Mouse (Mus musculus): ENCODE results near the gene Rras. TPM values are rescaled to one million over a fixed set of nuclear protein-coding genes. Genes with fewer than 3 reads are reported as not detected.

The Rras gene
- polyA plus RNA-seq, 2 experiments: 15.4 to 16.3 TPM

GRCm38 (mm10) chr7:45067190-45067999 lies 49.6 kb downstream of the Rras start:
- Histone ChIP-seq H3K27me3 (ENCODE audit: control insufficient read depth, insufficient read depth, low read length) (no peaks in the 10 kb centered on the region), H3K4me1 (replicated peaks; ENCODE audit: control insufficient read depth in 2 of 2, insufficient read depth in 2 of 2, low read length in 1 of 2) (peaks cover 5 to 6% of the 10 kb centered on the region in 2 experiments; a peak in 2 of 4 replicates), H3K36me3 (replicated peaks; ENCODE audit: control insufficient read depth, insufficient read depth, low read depth) (no peaks in the 10 kb centered on the region), H3K4me2 (ENCODE audit: low read depth) (no peak overlapping the region), H3K27ac (no peak overlapping the region), H3K9me3 (ENCODE audit: control insufficient read depth, low read length) (no peaks in the 10 kb centered on the region), H3K4me3 (ENCODE audit: insufficient read depth in 1 of 2, low read depth in 2 of 2, low read length in 2 of 2) (no peak overlapping the region), H3K9ac (replicated peaks) (no peak overlapping the region)
- DNase-seq (ENCODE audit: low read depth in 3 of 3, low spot score in 3 of 3): no peak
- 33% methylated on average over 4 of the region's 4 CpGs for WGBS (ENCODE audit: insufficient replicate concordance)
- no peak for TF ChIP-seq CTCF (IDR thresholded peaks at IDR 0.05; ENCODE audit: low read depth)
- TF ChIP-seq EP300 (IDR thresholded peaks at IDR 0.05; ENCODE audit: low read depth): no peak
- ATAC-seq (ENCODE audit: insufficient read depth): 0 out of 2 replicates have a peak, but pooled peaks have one; percentile 4

DNA sequence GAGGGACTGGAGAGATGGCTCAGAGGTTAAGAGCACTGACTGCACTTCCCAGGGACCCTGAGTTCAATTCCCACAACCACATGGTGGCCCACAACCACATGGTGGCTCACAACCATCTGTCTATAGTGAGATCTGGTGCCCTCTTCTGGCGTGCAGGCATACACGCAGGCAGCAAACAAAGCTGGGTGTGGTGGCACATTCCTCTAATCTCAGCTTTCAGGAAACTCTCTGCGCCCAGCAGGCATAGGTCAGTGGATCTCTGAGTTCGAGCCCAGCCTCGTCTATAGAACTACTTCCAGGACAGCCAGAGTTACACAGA lies 50.2 kb downstream of the Rras start:
- Histone ChIP-seq H3K9me3 (ENCODE audit: control insufficient read depth, low read length) (no peaks in the 10 kb centered on the region), H3K4me2 (ENCODE audit: low read depth) (no peak overlapping the region), H3K4me3 (ENCODE audit: insufficient read depth in 1 of 2, low read depth in 2 of 2, low read length in 2 of 2) (no peak overlapping the region), H3K9ac (replicated peaks) (no peak overlapping the region), H3K27me3 (ENCODE audit: control insufficient read depth, insufficient read depth, low read length) (no peaks in the 10 kb centered on the region), H3K36me3 (replicated peaks; ENCODE audit: control insufficient read depth, insufficient read depth, low read depth) (no peaks in the 10 kb centered on the region), H3K27ac (no peak overlapping the region), H3K4me1 (replicated peaks; ENCODE audit: control insufficient read depth in 2 of 2, insufficient read depth in 2 of 2, low read length in 1 of 2) (peaks cover 6 to 7% of the 10 kb centered on the region in 2 experiments; a peak in 2 of 4 replicates)
- WGBS (ENCODE audit: insufficient replicate concordance): 10% methylated on average over 5 of the region's 5 CpGs
- no peak for TF ChIP-seq EP300 (IDR thresholded peaks at IDR 0.05; ENCODE audit: low read depth)
- TF ChIP-seq CTCF (IDR thresholded peaks at IDR 0.05; ENCODE audit: low read depth): peak; percentile 93
- peak; percentile 46 for ATAC-seq (ENCODE audit: insufficient read depth)
- peak in 1 of 3 experiments; percentile 46 for DNase-seq (ENCODE audit: low read depth in 3 of 3, low spot score in 3 of 3)

GRCm38 (mm10) chr7:45069671-45070070 lies 51.9 kb downstream of the Rras start:
- H3K4me2 ChIP-seq (ENCODE audit: low read depth): no peak overlapping the region
- H3K9me3 ChIP-seq (ENCODE audit: control insufficient read depth, low read length): no peaks in the 10 kb centered on the region
- H3K9ac ChIP-seq (replicated peaks): no peak overlapping the region
- H3K27me3 ChIP-seq (ENCODE audit: control insufficient read depth, insufficient read depth, low read length): no peaks in the 10 kb centered on the region
- H3K4me1 ChIP-seq (replicated peaks; ENCODE audit: control insufficient read depth in 2 of 2, insufficient read depth in 2 of 2, low read length in 1 of 2): 0 out of 4 replicates have a peak, but pooled peaks cover 0 to 4% of the 10 kb centered on the region in 2 experiments
- H3K27ac ChIP-seq: no peak overlapping the region
- no peak overlapping the region for H3K4me3 ChIP-seq (ENCODE audit: insufficient read depth in 1 of 2, low read depth in 2 of 2, low read length in 2 of 2)
- no peaks in the 10 kb centered on the region for H3K36me3 ChIP-seq (replicated peaks; ENCODE audit: control insufficient read depth, insufficient read depth, low read depth)
- ATAC-seq (ENCODE audit: insufficient read depth) (no peak), DNase-seq (ENCODE audit: low read depth in 3 of 3, low spot score in 3 of 3) (no peak)
- TF ChIP-seq EP300 (IDR thresholded peaks at IDR 0.05; ENCODE audit: low read depth) (no peak), CTCF (IDR thresholded peaks at IDR 0.05; ENCODE audit: low read depth) (no peak)
- WGBS (ENCODE audit: insufficient replicate concordance): 52% methylated on average over 2 of the region's 2 CpGs

Small RNAs within 50 kb of the gene (microRNA-seq; reads per million reads assigned to microRNA genes)
- gene Mir7054: not detected

Other genes starting within 250 kb of the Rras start
Only the 30 nearest of the 35 such genes appear.
- gene Akt1s1, start 169.0 kb upstream of the Rras start, polyA plus RNA-seq (2012; rRNA removed): 25.8 and 36.4 TPM in 2 replicates
- gene Akt1s1, start 169.0 kb upstream of the Rras start, polyA plus RNA-seq (2014; fragmentation: Nextera tagmentation; extraction: Ambion mirVana): 10.0 and 10.6 TPM in 2 replicates
- 12.9 and 16.2 TPM in 2 replicates for gene Tbc1d17, start 168.9 kb upstream of the Rras start, polyA plus RNA-seq (2012; rRNA removed)
- gene Tbc1d17, start 168.9 kb upstream of the Rras start, polyA plus RNA-seq (2014; fragmentation: Nextera tagmentation; extraction: Ambion mirVana): 18.3 and 20.2 TPM in 2 replicates
- gene Pnkp, start 160.8 kb upstream of the Rras start, polyA plus RNA-seq (2012; rRNA removed): 12.7 and 14.3 TPM in 2 replicates
- 15.6 and 17.0 TPM in 2 replicates for gene Pnkp, start 160.8 kb upstream of the Rras start, polyA plus RNA-seq (2014; fragmentation: Nextera tagmentation; extraction: Ambion mirVana)
- gene Ptov1, start 148.2 kb upstream of the Rras start, polyA plus RNA-seq (2012; rRNA removed): 47.3 and 54.1 TPM in 2 replicates
- gene Ptov1, start 148.2 kb upstream of the Rras start, polyA plus RNA-seq (2014; fragmentation: Nextera tagmentation; extraction: Ambion mirVana): 35.0 and 42.1 TPM in 2 replicates
- gene Med25, start 125.2 kb upstream of the Rras start, polyA plus RNA-seq (2012; rRNA removed): 29.3 and 35.1 TPM in 2 replicates
- 24.2 and 27.1 TPM in 2 replicates for gene Med25, start 125.2 kb upstream of the Rras start, polyA plus RNA-seq (2014; fragmentation: Nextera tagmentation; extraction: Ambion mirVana)
- gene Fuz, start 121.9 kb upstream of the Rras start, polyA plus RNA-seq (2012; rRNA removed): 5.9 and 6.5 TPM in 2 replicates
- gene Fuz, start 121.9 kb upstream of the Rras start, polyA plus RNA-seq (2014; fragmentation: Nextera tagmentation; extraction: Ambion mirVana): 5.0 and 5.5 TPM in 2 replicates
- gene Ap2a1, start 88.5 kb upstream of the Rras start, polyA plus RNA-seq (2012; rRNA removed): 62.2 and 67.6 TPM in 2 replicates
- 69.6 and 74.2 TPM in 2 replicates for gene Ap2a1, start 88.5 kb upstream of the Rras start, polyA plus RNA-seq (2014; fragmentation: Nextera tagmentation; extraction: Ambion mirVana)
- gene Tsks, start 74.8 kb upstream of the Rras start, polyA plus RNA-seq (2012; rRNA removed): 0.07 and 0.22 TPM in 2 replicates
- gene Tsks, start 74.8 kb upstream of the Rras start, polyA plus RNA-seq (2014; fragmentation: Nextera tagmentation; extraction: Ambion mirVana): 0.05 TPM in 1 of 2 replicates, not detected in the other
- gene Cpt1c, start 43.1 kb upstream of the Rras start, polyA plus RNA-seq (2012; rRNA removed): 2.5 and 3.0 TPM in 2 replicates
- gene Cpt1c, start 43.1 kb upstream of the Rras start, polyA plus RNA-seq (2014; fragmentation: Nextera tagmentation; extraction: Ambion mirVana): 0.80 and 1.3 TPM in 2 replicates
- 168 and 174 TPM in 2 replicates for gene Prmt1, start 31.4 kb upstream of the Rras start, polyA plus RNA-seq (2012; rRNA removed)
- gene Prmt1, start 31.4 kb upstream of the Rras start, polyA plus RNA-seq (2014; fragmentation: Nextera tagmentation; extraction: Ambion mirVana): 50.4 and 51.2 TPM in 2 replicates
- 40.3 and 41.0 TPM in 2 replicates for gene Irf3, start 20.3 kb upstream of the Rras start, polyA plus RNA-seq (2012; rRNA removed)
- gene Irf3, start 20.3 kb upstream of the Rras start, polyA plus RNA-seq (2014; fragmentation: Nextera tagmentation; extraction: Ambion mirVana): 28.0 and 32.1 TPM in 2 replicates
- 11.4 and 14.4 TPM in 2 replicates for gene Bcl2l12, start 19.2 kb upstream of the Rras start, polyA plus RNA-seq (2012; rRNA removed)
- gene Bcl2l12, start 19.2 kb upstream of the Rras start, polyA plus RNA-seq (2014; fragmentation: Nextera tagmentation; extraction: Ambion mirVana): 11.7 and 11.9 TPM in 2 replicates
- 16.2 and 16.9 TPM in 2 replicates for gene Scaf1, start 1.6 kb upstream of the Rras start, polyA plus RNA-seq (2012; rRNA removed)
- 11.0 and 14.5 TPM in 2 replicates for gene Scaf1, start 1.6 kb upstream of the Rras start, polyA plus RNA-seq (2014; fragmentation: Nextera tagmentation; extraction: Ambion mirVana)
- gene Prr12, start 34.9 kb downstream of the Rras start, polyA plus RNA-seq (2012; rRNA removed): 1.8 and 2.6 TPM in 2 replicates
- 1.9 and 2.2 TPM in 2 replicates for gene Prr12, start 34.9 kb downstream of the Rras start, polyA plus RNA-seq (2014; fragmentation: Nextera tagmentation; extraction: Ambion mirVana)
- gene Nosip, start 44.5 kb downstream of the Rras start, polyA plus RNA-seq (2012; rRNA removed): 24.5 and 26.4 TPM in 2 replicates
- gene Nosip, start 44.5 kb downstream of the Rras start, polyA plus RNA-seq (2014; fragmentation: Nextera tagmentation; extraction: Ambion mirVana): 23.1 and 27.4 TPM in 2 replicates
- gene Prrg2, start 44.7 kb downstream of the Rras start, polyA plus RNA-seq (2012; rRNA removed): 8.5 and 10.1 TPM in 2 replicates
- gene Prrg2, start 44.7 kb downstream of the Rras start, polyA plus RNA-seq (2014; fragmentation: Nextera tagmentation; extraction: Ambion mirVana): 6.2 and 7.3 TPM in 2 replicates
- 20.1 and 20.6 TPM in 2 replicates for gene Rcn3, start 74.3 kb downstream of the Rras start, polyA plus RNA-seq (2012; rRNA removed)
- 19.2 and 21.5 TPM in 2 replicates for gene Rcn3, start 74.3 kb downstream of the Rras start, polyA plus RNA-seq (2014; fragmentation: Nextera tagmentation; extraction: Ambion mirVana)
- 14.9 and 16.3 TPM in 2 replicates for gene Fcgrt, start 85.9 kb downstream of the Rras start, polyA plus RNA-seq (2012; rRNA removed)
- 35.5 and 35.6 TPM in 2 replicates for gene Fcgrt, start 85.9 kb downstream of the Rras start, polyA plus RNA-seq (2014; fragmentation: Nextera tagmentation; extraction: Ambion mirVana)
- gene Rps11, start 106.5 kb downstream of the Rras start, polyA plus RNA-seq (2012; rRNA removed): 309 and 366 TPM in 2 replicates
- 989 and 1,016 TPM in 2 replicates for gene Rps11, start 106.5 kb downstream of the Rras start, polyA plus RNA-seq (2014; fragmentation: Nextera tagmentation; extraction: Ambion mirVana)
- gene Rpl13a, start 110.8 kb downstream of the Rras start, polyA plus RNA-seq (2012; rRNA removed): 534 and 909 TPM in 2 replicates
- gene Rpl13a, start 110.8 kb downstream of the Rras start, polyA plus RNA-seq (2014; fragmentation: Nextera tagmentation; extraction: Ambion mirVana): 992 and 1,027 TPM in 2 replicates
- gene Gm45713, start 118.3 kb downstream of the Rras start, polyA plus RNA-seq (2012; rRNA removed): 0.03 TPM in 1 of 2 replicates, not detected in the other
- gene Gm45713, start 118.3 kb downstream of the Rras start, polyA plus RNA-seq (2014; fragmentation: Nextera tagmentation; extraction: Ambion mirVana): 0.15 and 0.63 TPM in 2 replicates
- gene Flt3l, start 118.5 kb downstream of the Rras start, polyA plus RNA-seq (2012; rRNA removed): 12.1 and 13.4 TPM in 2 replicates
- gene Flt3l, start 118.5 kb downstream of the Rras start, polyA plus RNA-seq (2014; fragmentation: Nextera tagmentation; extraction: Ambion mirVana): 3.9 and 5.5 TPM in 2 replicates
- gene Pih1d1, start 136.3 kb downstream of the Rras start, polyA plus RNA-seq (2012; rRNA removed): 38.3 and 43.3 TPM in 2 replicates
- 44.3 and 45.8 TPM in 2 replicates for gene Pih1d1, start 136.3 kb downstream of the Rras start, polyA plus RNA-seq (2014; fragmentation: Nextera tagmentation; extraction: Ambion mirVana)
- gene Aldh16a1, start 136.6 kb downstream of the Rras start, polyA plus RNA-seq (2012; rRNA removed): 17.9 and 19.8 TPM in 2 replicates
- gene Aldh16a1, start 136.6 kb downstream of the Rras start, polyA plus RNA-seq (2014; fragmentation: Nextera tagmentation; extraction: Ambion mirVana): 20.9 and 23.1 TPM in 2 replicates
- gene Slc17a7, start 146.0 kb downstream of the Rras start, polyA plus RNA-seq (2012; rRNA removed): 0.01 TPM in 2 replicates
- not detected in 2 replicates for gene Slc17a7, start 146.0 kb downstream of the Rras start, polyA plus RNA-seq (2014; fragmentation: Nextera tagmentation; extraction: Ambion mirVana)
- gene Gfy, start 161.6 kb downstream of the Rras start, polyA plus RNA-seq (2012; rRNA removed): 0.02 TPM in 1 of 2 replicates, not detected in the other
- not detected in 2 replicates for gene Gfy, start 161.6 kb downstream of the Rras start, polyA plus RNA-seq (2014; fragmentation: Nextera tagmentation; extraction: Ambion mirVana)
- gene Pth2, start 163.0 kb downstream of the Rras start, polyA plus RNA-seq (2012; rRNA removed): not detected in 2 replicates
- gene Pth2, start 163.0 kb downstream of the Rras start, polyA plus RNA-seq (2014; fragmentation: Nextera tagmentation; extraction: Ambion mirVana): not detected in 2 replicates
- gene Ccdc155, start 186.9 kb downstream of the Rras start, polyA plus RNA-seq (2012; rRNA removed): 0.02 and 0.08 TPM in 2 replicates
- not detected in 2 replicates for gene Ccdc155, start 186.9 kb downstream of the Rras start, polyA plus RNA-seq (2014; fragmentation: Nextera tagmentation; extraction: Ambion mirVana)
- 1.1 and 1.5 TPM in 2 replicates for gene Dkkl1, start 194.2 kb downstream of the Rras start, polyA plus RNA-seq (2012; rRNA removed)
- 2.1 and 2.6 TPM in 2 replicates for gene Dkkl1, start 194.2 kb downstream of the Rras start, polyA plus RNA-seq (2014; fragmentation: Nextera tagmentation; extraction: Ambion mirVana)
- gene Tead2, start 197.8 kb downstream of the Rras start, polyA plus RNA-seq (2012; rRNA removed): 7.9 and 10.0 TPM in 2 replicates
- gene Tead2, start 197.8 kb downstream of the Rras start, polyA plus RNA-seq (2014; fragmentation: Nextera tagmentation; extraction: Ambion mirVana): 4.1 and 4.5 TPM in 2 replicates

All from liver, embryonic 14.5 days (tissue).